Mouse (Mus musculus): ENCODE data around the gene A4galt.

- TF ChIP-seq POLR2A (IDR thresholded peaks at IDR 0.05; ENCODE audit: control insufficient read depth, low read depth, low read length) (no peak), CTCF (IDR thresholded peaks at IDR 0.05; ENCODE audit: control insufficient read depth, insufficient read depth, insufficient replicate concordance, low read depth, low read length) (no peak)
These were observed 861 bp downstream of the A4galt start for GRCm38 (mm10) chr15:83250651-83251175.
